Mouse (Mus musculus) layer of hippocampus, adult 8-10 months (tissue): ENCODE measurements around the gene H2al1a. TPM values are rescaled to one million over a fixed set of nuclear protein-coding genes. Genes with fewer than 3 reads are reported as not detected.
"Not testable (repeated sequence)": the region's sequence is repeated elsewhere in the genome, so short reads cannot be mapped to it uniquely, and the experiment has no call there.

Source experiments
- DNase-seq, 2 experiments: peaks; one replicate each; pipeline ENCODE4 v3.0.0; 2022; ENCODE audit warnings: low spot score in 2 of 2
- total RNA-seq, 4 experiments: library from RNA; stranded (reverse); gene quantifications; 2 replicates each; pipeline ENCODE4 v1.2.4; 2022

Gene H2al1a
- total RNA-seq = not detected

GRCm38 (mm10) chrX:11298957-11299356 lies at the start of gene H2al1a:
Gene H2al1a, plus strand, starts transcription at chrX:11299257.
- DNase-seq = not testable (repeated sequence)

GRCm38 (mm10) chrX:11250155-11250554 lies 48.9 kb upstream of the H2al1a start:
- DNase-seq = no peak

- DNase-seq = peak; percentile 51 to 54
Observed at GRCm38 (mm10) chrX:11254062-11254461, 45.0 kb upstream of the H2al1a start.

GRCm38 (mm10) chrX:11254521-11255207 lies 44.4 kb upstream of the H2al1a start:
- DNase-seq = no peak

- no peak for DNase-seq
Observed at GRCm38 (mm10) chrX:11255564-11256360, 43.3 kb upstream of the H2al1a start.

GRCm38 (mm10) chrX:11264918-11265317 lies 34.1 kb upstream of the H2al1a start:
- DNase-seq = no peak

GRCm38 (mm10) chrX:11267791-11268190 lies 31.3 kb upstream of the H2al1a start:
- DNase-seq = no peak

- peak; percentile 18 to 37 for DNase-seq
Observed at GRCm38 (mm10) chrX:11269074-11269473, 30.0 kb upstream of the H2al1a start.

- no peak for DNase-seq
Observed at GRCm38 (mm10) chrX:11273190-11273589, 25.9 kb upstream of the H2al1a start.

GRCm38 (mm10) chrX:11277083-11277482 lies 22.0 kb upstream of the H2al1a start:
- DNase-seq = no peak

- DNase-seq = no peak
Observed at GRCm38 (mm10) chrX:11280741-11281140, 18.3 kb upstream of the H2al1a start.

GRCm38 (mm10) chrX:11288306-11288882 lies 10.7 kb upstream of the H2al1a start:
- DNase-seq = no peak

- DNase-seq = no peak
Observed at GRCm38 (mm10) chrX:11289244-11289643, 9.8 kb upstream of the H2al1a start.

- not testable (repeated sequence) for DNase-seq
Observed at GRCm38 (mm10) chrX:11302132-11302531, 3.1 kb downstream of the H2al1a start, which contains the start of gene H2al1b. Gene H2al1b, plus strand, starts transcription at chrX:11302432.

- DNase-seq = not testable (repeated sequence)
Observed at GRCm38 (mm10) chrX:11305355-11305754, 6.3 kb downstream of the H2al1a start, which contains the start of gene H2al1c. Gene H2al1c, plus strand, starts transcription at chrX:11305655.

- not testable (repeated sequence) for DNase-seq
Observed at GRCm38 (mm10) chrX:11308524-11308923, 9.5 kb downstream of the H2al1a start, which contains the start of gene H2al1d. Gene H2al1d, plus strand, starts transcription at chrX:11308824.

- DNase-seq = not testable (repeated sequence)
Observed at GRCm38 (mm10) chrX:11311634-11312033, 12.6 kb downstream of the H2al1a start, which contains the start of gene H2al1e. Gene H2al1e, plus strand, starts transcription at chrX:11311934.

GRCm38 (mm10) chrX:11314858-11315257 lies 15.8 kb downstream of the H2al1a start, which contains the start of gene H2al1f:
Gene H2al1f, plus strand, starts transcription at chrX:11315158.
- DNase-seq = not testable (repeated sequence)

- not testable (repeated sequence) for DNase-seq
Observed at GRCm38 (mm10) chrX:11317956-11318355, 18.9 kb downstream of the H2al1a start, which contains the start of gene H2al1g. Gene H2al1g, plus strand, starts transcription at chrX:11318256.

- not testable (repeated sequence) for DNase-seq
Observed at GRCm38 (mm10) chrX:11321192-11321591, 22.1 kb downstream of the H2al1a start, which contains the start of gene H2al1h. Gene H2al1h, plus strand, starts transcription at chrX:11321492.

GRCm38 (mm10) chrX:11324359-11324758 lies 25.3 kb downstream of the H2al1a start, which contains the start of gene H2al1i:
Gene H2al1i, plus strand, starts transcription at chrX:11324659.
- DNase-seq = not testable (repeated sequence)
